Mouse (Mus musculus) adipose tissue, adult 10 weeks (tissue): Measurements from ENCODE around the gene Bag6. TPM values are rescaled to one million over a fixed set of nuclear protein-coding genes. Genes with fewer than 3 reads are reported as not detected.

Experiments
- polyA plus RNA-seq: library from polyadenylated mRNA; stranded (reverse); fragments of 350-450 nt; fragmentation: Illumina TruSeq; extraction: RNeasy Lipid Tissue Mini Kit (QIAGEN cat#74804); gene quantifications from one replicate; pipeline ENCODE4 v1.2.3, GENCODE M21; 2014; ENCODE audit warnings: low read depth, low replicate concordance

Bag6 gene
- polyA plus RNA-seq, 1 experiment from 2014 or later = 130 TPM

Other genes with a start within 250 kb of the Bag6 start
- gene C2, start 236.9 kb upstream of the Bag6 start, polyA plus RNA-seq = 104 TPM
- 113 TPM for gene Ehmt2, start 236.7 kb upstream of the Bag6 start, polyA plus RNA-seq
- gene Slc44a4, start 220.7 kb upstream of the Bag6 start, polyA plus RNA-seq = 39.3 TPM
- 81.9 TPM for gene Neu1, start 203.9 kb upstream of the Bag6 start, polyA plus RNA-seq
- gene Hspa1b, start 175.9 kb upstream of the Bag6 start, polyA plus RNA-seq = 47.9 TPM
- gene Gm20481, start 165.3 kb upstream of the Bag6 start, polyA plus RNA-seq = not detected
- 24.3 TPM for gene Hspa1a, start 163.0 kb upstream of the Bag6 start, polyA plus RNA-seq
- gene Hspa1l, start 162.5 kb upstream of the Bag6 start, polyA plus RNA-seq = 12.0 TPM
- gene Lsm2, start 153.3 kb upstream of the Bag6 start, polyA plus RNA-seq = 23.4 TPM
- 62.8 TPM for gene Vars, start 134.2 kb upstream of the Bag6 start, polyA plus RNA-seq
- gene Vwa7, start 118.6 kb upstream of the Bag6 start, polyA plus RNA-seq = 0.96 TPM
- gene Sapcd1, start 107.2 kb upstream of the Bag6 start, polyA plus RNA-seq = 2.9 TPM
- 4.2 TPM for gene Msh5, start 88.4 kb upstream of the Bag6 start, polyA plus RNA-seq
- 127 TPM for gene Clic1, start 85.2 kb upstream of the Bag6 start, polyA plus RNA-seq
- gene Ddah2, start 76.1 kb upstream of the Bag6 start, polyA plus RNA-seq = 43.7 TPM
- 2.2 TPM for gene Ly6g6c, start 69.8 kb upstream of the Bag6 start, polyA plus RNA-seq
- 2.4 TPM for gene Mpig6b, start 69.0 kb upstream of the Bag6 start, polyA plus RNA-seq
- gene Ly6g6e, start 58.3 kb upstream of the Bag6 start, polyA plus RNA-seq = 8.2 TPM
- 14.6 TPM for gene Ly6g6d, start 57.1 kb upstream of the Bag6 start, polyA plus RNA-seq
- gene Ly6g6f, start 49.6 kb upstream of the Bag6 start, polyA plus RNA-seq = not detected
- gene Abhd16a, start 45.9 kb upstream of the Bag6 start, polyA plus RNA-seq = 106 TPM
- 1,353 TPM for gene Ly6g5c, start 26.9 kb upstream of the Bag6 start, polyA plus RNA-seq
- gene Ly6g5b, start 19.8 kb upstream of the Bag6 start, polyA plus RNA-seq = 1,252 TPM
- 14.5 TPM for gene Gpank1, start 13.7 kb upstream of the Bag6 start, polyA plus RNA-seq
- 234 TPM for gene Csnk2b, start 13.1 kb upstream of the Bag6 start, polyA plus RNA-seq
- 15.2 TPM for gene D17H6S53E, start 8.8 kb upstream of the Bag6 start, polyA plus RNA-seq
- not detected for gene Apom, start 3.1 kb upstream of the Bag6 start, polyA plus RNA-seq
- gene Prrc2a, start 29.7 kb downstream of the Bag6 start, polyA plus RNA-seq = 229 TPM
- gene Aif1, start 40.9 kb downstream of the Bag6 start, polyA plus RNA-seq = 21.1 TPM
- gene Lst1, start 53.3 kb downstream of the Bag6 start, polyA plus RNA-seq = 11.5 TPM
- 1.9 TPM for gene Ltb, start 59.3 kb downstream of the Bag6 start, polyA plus RNA-seq
- 0.61 TPM for gene Tnf, start 66.8 kb downstream of the Bag6 start, polyA plus RNA-seq
- gene Lta, start 70.2 kb downstream of the Bag6 start, polyA plus RNA-seq = not detected
- 1.2 TPM for gene Gm16181, start 85.7 kb downstream of the Bag6 start, polyA plus RNA-seq
- gene Atp6v1g2, start 98.5 kb downstream of the Bag6 start, polyA plus RNA-seq = 22.6 TPM
- 16.9 TPM for gene Nfkbil1, start 100.6 kb downstream of the Bag6 start, polyA plus RNA-seq
- 177 TPM for gene Ddx39b, start 106.6 kb downstream of the Bag6 start, polyA plus RNA-seq
- gene H2-D1, start 127.6 kb downstream of the Bag6 start, polyA plus RNA-seq = 739 TPM
- gene H2-Q1, start 185.2 kb downstream of the Bag6 start, polyA plus RNA-seq = not detected
- 3.6 TPM for gene H2-Q2, start 207.1 kb downstream of the Bag6 start, polyA plus RNA-seq
- gene H2-Q4, start 244.4 kb downstream of the Bag6 start, polyA plus RNA-seq = 52.9 TPM